Mouse (Mus musculus): Measurements from ENCODE around the gene Tle3. TPM values are rescaled to one million over a fixed set of nuclear protein-coding genes. Genes with fewer than 3 reads are reported as not detected.

Tle3 gene
- polyA plus RNA-seq, 1 experiment = 41.6 TPM

DNA sequence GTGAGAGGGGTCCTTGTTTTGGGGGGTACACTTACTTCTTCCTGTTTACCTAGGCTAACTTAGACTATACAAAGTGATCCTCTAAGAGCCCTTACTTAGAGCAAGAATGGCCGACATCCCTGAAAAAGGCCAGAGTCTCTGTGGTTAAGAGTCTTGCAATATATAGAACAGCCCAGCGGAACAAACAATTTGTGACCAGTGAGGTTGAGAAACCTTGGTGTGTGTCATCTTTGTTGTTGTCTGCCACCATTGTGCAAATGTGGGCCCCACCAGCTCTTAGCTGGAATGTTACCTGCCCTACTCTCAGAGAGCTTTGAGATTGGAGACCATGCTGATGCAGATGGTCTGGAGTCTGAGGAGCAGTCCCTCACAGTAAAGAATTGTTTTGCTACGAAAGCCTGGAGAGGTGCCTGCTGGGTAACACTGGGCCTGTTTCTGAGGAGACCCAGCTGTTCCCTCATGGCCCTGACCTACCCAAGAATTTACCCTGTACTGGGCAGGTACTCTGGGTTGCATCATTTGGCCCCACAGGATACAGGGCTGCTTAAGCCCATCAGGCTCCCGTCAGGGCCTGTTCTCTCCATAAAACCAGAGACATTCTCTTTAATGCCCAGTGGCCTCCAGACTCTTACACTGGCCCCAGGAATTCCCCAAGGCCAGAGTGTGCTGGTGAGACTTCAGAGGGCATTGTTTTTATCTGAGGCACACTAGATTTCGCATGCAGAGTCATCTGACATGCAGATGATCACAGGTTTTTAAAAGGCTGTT lies 19.6 kb downstream of the Tle3 start:
- peaks cover 61% of the 10 kb centered on the region for H3K4me1 ChIP-seq (ENCODE audit: control insufficient read depth, insufficient read depth, low read length)
- TF ChIP-seq POLR2A (IDR thresholded peaks at IDR 0.05; ENCODE audit: borderline replicate concordance, low read depth, low read length) = no peak
- H3K27ac ChIP-seq (ENCODE audit: insufficient read depth, low read depth, low read length) = peak overlapping the region; percentile 29; the same call in 1 of the 2 replicates
- no peak overlapping the region for H3K4me3 ChIP-seq (ENCODE audit: insufficient read depth, low read length)

DNA sequence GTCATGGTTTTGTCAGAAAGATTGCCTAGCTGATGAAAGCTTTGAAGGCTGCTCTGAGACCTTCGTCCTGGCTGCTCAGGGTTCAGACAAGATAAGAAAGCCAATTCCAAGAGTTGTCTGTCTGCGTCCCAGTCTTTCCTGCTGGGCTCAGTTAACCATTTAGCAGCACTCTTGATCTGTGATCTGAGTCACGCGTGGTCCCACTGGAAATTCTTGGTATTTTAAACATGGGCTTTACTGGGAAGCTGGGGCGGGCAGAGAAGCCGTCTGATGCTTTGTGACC lies 20.1 kb downstream of the Tle3 start:
- Histone ChIP-seq H3K4me3 (ENCODE audit: insufficient read depth, low read length) (no peak overlapping the region), H3K27ac (ENCODE audit: insufficient read depth, low read depth, low read length) (0 out of 2 replicates have a peak overlapping the region, but pooled peaks have one; percentile 29), H3K4me1 (ENCODE audit: control insufficient read depth, insufficient read depth, low read length) (peaks cover 57% of the 10 kb centered on the region)
- TF ChIP-seq CTCF (IDR thresholded peaks at IDR 0.05; ENCODE audit: low read depth, low read length) = no peak
- TF ChIP-seq POLR2A (IDR thresholded peaks at IDR 0.05; ENCODE audit: borderline replicate concordance, low read depth, low read length) = no peak

DNA sequence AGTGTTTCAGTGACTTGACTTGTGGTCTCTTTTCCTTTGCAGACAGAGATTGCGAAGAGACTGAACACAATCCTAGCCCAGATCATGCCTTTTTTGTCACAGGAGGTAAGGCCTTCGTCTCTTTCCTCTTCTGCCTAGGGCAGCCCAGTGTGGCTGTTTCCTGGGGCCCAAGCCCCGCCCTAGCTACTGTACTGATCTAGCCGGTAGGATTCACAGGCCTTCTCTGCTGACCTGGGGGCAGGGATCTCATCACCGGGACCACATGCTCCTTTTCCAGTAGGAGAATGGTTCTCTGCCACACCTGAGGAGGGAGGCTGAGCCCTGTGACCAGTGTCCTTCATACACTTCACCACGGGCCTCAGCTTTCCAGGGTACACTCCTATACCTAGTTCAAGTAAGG lies 21.0 kb downstream of the Tle3 start:
- peaks cover 48% of the 10 kb centered on the region for H3K4me1 ChIP-seq (ENCODE audit: control insufficient read depth, insufficient read depth, low read length)
- TF ChIP-seq POLR2A (IDR thresholded peaks at IDR 0.05; ENCODE audit: borderline replicate concordance, low read depth, low read length) (no peak), CTCF (IDR thresholded peaks at IDR 0.05; ENCODE audit: low read depth, low read length) (no peak)

DNA sequence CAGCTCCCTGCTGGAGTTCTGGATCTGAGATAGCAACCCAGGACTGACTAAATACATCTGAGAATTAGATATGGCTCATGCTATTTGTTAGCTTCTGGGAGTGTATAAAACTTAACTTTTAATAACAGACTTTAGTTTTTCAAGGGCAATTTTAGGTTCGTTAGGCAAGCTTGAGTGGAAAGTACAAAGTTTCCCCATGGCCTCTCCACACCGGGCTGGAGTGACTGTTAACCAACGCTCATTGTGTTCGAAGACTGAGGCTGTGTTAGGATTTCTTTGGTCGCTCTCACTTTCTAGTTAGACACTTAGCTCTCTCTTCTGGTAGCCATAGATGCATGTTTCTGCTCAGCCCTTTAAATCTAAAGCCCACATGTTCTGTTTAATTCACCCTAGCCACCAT lies 21.7 kb downstream of the Tle3 start:
- TF ChIP-seq CTCF (IDR thresholded peaks at IDR 0.05; ENCODE audit: low read depth, low read length) (no peak), POLR2A (IDR thresholded peaks at IDR 0.05; ENCODE audit: borderline replicate concordance, low read depth, low read length) (no peak)
- Histone ChIP-seq H3K4me1 (ENCODE audit: control insufficient read depth, insufficient read depth, low read length) (peaks cover 41% of the 10 kb centered on the region), H3K4me3 (ENCODE audit: insufficient read depth, low read length) (no peak overlapping the region), H3K27ac (ENCODE audit: insufficient read depth, low read depth, low read length) (no peak overlapping the region)

More for the DNA sequence above, 21.0 kb downstream of the Tle3 start:
- H3K4me3 ChIP-seq (ENCODE audit: insufficient read depth, low read length) = no peak overlapping the region
- no peak overlapping the region for H3K27ac ChIP-seq (ENCODE audit: insufficient read depth, low read depth, low read length)

DNA sequence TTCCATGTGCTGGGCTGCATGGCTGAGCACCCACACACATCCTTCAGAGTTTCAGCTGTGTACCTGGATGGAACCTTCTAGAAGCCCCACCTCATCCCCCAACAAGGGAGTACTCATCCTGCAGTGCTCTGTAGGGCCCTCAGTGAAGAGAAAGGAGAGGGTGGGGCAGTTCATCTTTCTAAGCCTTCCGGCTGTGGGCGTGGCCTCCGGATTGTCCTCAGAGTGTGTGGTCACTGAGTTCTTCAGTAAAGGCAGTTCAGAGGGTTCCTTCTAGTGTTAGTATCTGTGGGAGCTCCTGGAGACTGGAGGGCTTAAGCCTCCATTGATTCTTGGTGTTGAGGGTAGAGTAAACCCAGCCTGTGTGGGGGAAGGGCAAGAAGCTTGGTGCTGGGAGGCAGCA lies 22.9 kb downstream of the Tle3 start:
- Histone ChIP-seq H3K4me3 (ENCODE audit: insufficient read depth, low read length) (no peak overlapping the region), H3K27ac (ENCODE audit: insufficient read depth, low read depth, low read length) (no peak overlapping the region), H3K4me1 (ENCODE audit: control insufficient read depth, insufficient read depth, low read length) (peaks cover 30% of the 10 kb centered on the region)
- TF ChIP-seq POLR2A (IDR thresholded peaks at IDR 0.05; ENCODE audit: borderline replicate concordance, low read depth, low read length) (no peak), CTCF (IDR thresholded peaks at IDR 0.05; ENCODE audit: low read depth, low read length) (no peak)

DNA sequence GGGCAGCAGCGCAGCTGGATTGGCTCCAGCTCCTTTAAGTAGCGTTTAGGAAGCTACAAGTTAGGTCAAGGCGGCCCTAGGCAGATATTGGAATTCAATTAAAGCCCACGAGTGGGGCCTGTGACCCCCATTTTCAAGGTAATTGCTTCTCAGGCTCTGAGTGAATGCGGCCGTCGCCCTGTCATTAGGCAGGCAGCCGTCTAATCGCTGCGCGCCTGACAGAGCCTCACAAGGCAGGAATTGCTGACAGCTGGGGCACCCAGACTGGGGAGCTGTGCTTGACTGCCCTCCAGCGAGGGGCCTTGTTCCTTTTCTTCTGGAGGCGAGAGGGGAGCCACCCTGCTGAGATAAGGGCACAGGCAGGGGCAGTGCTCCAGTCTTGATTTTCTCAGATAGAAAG lies 24.3 kb downstream of the Tle3 start:
- peaks cover 23% of the 10 kb centered on the region for H3K4me1 ChIP-seq (ENCODE audit: control insufficient read depth, insufficient read depth, low read length)
- H3K4me3 ChIP-seq (ENCODE audit: insufficient read depth, low read length) = no peak overlapping the region
- no peak for TF ChIP-seq CTCF (IDR thresholded peaks at IDR 0.05; ENCODE audit: low read depth, low read length)
- no peak for TF ChIP-seq POLR2A (IDR thresholded peaks at IDR 0.05; ENCODE audit: borderline replicate concordance, low read depth, low read length)
- H3K27ac ChIP-seq (ENCODE audit: insufficient read depth, low read depth, low read length) = no peak overlapping the region

DNA sequence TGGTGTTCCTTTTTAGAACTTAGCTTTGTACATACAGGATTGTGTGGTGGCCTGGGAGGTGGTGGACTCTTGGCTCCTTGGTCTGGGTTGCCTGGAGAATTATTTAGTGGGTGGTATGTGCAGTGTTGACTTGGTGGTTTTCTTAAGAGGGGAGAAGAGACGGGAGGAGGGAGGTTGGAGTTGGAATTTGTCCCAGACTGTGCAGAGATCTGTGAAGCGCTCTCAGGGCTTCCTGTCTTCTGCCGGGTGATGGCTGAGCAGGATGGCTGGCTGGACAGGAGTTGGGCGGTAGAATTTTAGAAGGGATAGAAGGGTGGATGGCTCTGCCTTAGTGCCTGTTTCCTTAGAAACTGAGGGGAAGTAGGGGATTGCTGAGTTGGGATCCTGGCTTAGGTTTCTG lies 25.0 kb downstream of the Tle3 start:
- Histone ChIP-seq H3K4me3 (ENCODE audit: insufficient read depth, low read length) (no peak overlapping the region), H3K4me1 (ENCODE audit: control insufficient read depth, insufficient read depth, low read length) (peaks cover 22% of the 10 kb centered on the region), H3K27ac (ENCODE audit: insufficient read depth, low read depth, low read length) (no peak overlapping the region)
- TF ChIP-seq CTCF (IDR thresholded peaks at IDR 0.05; ENCODE audit: low read depth, low read length) = no peak
- TF ChIP-seq POLR2A (IDR thresholded peaks at IDR 0.05; ENCODE audit: borderline replicate concordance, low read depth, low read length) = no peak

DNA sequence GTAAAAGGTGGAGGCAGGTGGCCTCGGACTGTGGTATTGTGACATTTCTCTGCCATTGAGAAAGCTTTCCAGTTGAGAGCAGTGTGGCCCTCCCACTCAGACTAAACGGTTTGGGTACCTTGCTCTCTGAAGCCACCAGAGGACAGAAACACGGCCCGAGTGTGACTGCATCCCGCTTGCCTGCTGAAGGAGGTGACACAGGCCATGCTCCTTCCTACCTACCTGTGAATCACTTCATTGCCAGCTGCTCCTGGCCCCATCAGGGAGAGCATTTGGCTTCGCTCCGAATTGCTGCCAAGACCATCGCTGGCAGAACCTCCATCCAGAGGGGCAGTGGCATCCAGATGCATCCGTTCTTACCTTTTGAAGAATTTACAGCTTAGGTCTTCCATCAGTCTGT lies 26.0 kb downstream of the Tle3 start:
- H3K27ac ChIP-seq (ENCODE audit: insufficient read depth, low read depth, low read length) = no peak overlapping the region
- H3K4me1 ChIP-seq (ENCODE audit: control insufficient read depth, insufficient read depth, low read length) = peaks cover 13% of the 10 kb centered on the region
- no peak for TF ChIP-seq CTCF (IDR thresholded peaks at IDR 0.05; ENCODE audit: low read depth, low read length)
- no peak for TF ChIP-seq POLR2A (IDR thresholded peaks at IDR 0.05; ENCODE audit: borderline replicate concordance, low read depth, low read length)
- H3K4me3 ChIP-seq (ENCODE audit: insufficient read depth, low read length) = no peak overlapping the region

DNA sequence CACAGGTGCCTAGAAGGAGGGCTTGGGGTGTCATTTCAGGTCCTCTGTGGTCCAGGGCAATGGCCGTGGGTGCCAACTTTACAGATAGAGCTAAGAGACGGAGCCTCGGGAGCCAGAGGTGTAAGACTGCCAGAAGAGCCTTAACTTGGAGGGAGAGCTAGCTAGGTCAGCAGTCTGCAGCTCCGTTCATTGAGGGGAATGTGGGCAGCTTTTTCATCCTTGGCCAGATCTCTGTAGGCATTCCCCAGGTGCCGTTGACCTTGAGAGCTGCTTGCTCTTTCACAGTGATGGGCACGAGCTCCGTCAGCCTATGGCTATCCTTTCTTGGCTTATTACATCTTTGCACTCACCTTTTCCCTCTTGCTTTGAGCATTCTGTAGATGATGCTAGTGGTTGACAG lies 28.0 kb downstream of the Tle3 start:
- TF ChIP-seq CTCF (IDR thresholded peaks at IDR 0.05; ENCODE audit: low read depth, low read length) (no peak), POLR2A (IDR thresholded peaks at IDR 0.05; ENCODE audit: borderline replicate concordance, low read depth, low read length) (no peak)
- peaks cover 13% of the 10 kb centered on the region for H3K4me1 ChIP-seq (ENCODE audit: control insufficient read depth, insufficient read depth, low read length)
- no peak overlapping the region for H3K27ac ChIP-seq (ENCODE audit: insufficient read depth, low read depth, low read length)
- no peak overlapping the region for H3K4me3 ChIP-seq (ENCODE audit: insufficient read depth, low read length)

DNA sequence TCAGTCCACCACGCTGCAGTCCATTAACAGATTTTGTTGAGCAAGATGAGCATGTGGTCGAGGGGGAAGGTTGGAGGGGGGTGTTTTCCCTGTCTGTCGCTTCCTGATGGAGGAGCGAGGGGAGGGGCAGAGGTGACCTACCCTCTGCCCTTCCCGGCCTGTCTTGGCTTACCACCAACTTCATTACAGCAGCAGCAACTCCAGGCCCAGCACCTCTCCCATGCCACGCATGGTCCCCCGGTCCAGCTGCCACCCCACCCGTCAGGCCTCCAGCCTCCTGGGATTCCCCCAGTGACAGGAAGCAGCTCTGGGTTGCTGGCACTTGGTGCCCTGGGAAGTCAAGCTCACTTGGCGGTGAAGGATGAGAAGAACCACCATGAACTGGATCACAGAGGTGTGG lies 29.5 kb downstream of the Tle3 start:
- Histone ChIP-seq H3K27ac (ENCODE audit: insufficient read depth, low read depth, low read length) (no peak overlapping the region), H3K4me3 (ENCODE audit: insufficient read depth, low read length) (no peak overlapping the region), H3K4me1 (ENCODE audit: control insufficient read depth, insufficient read depth, low read length) (peaks cover 13% of the 10 kb centered on the region)
- no peak for TF ChIP-seq POLR2A (IDR thresholded peaks at IDR 0.05; ENCODE audit: borderline replicate concordance, low read depth, low read length)

DNA sequence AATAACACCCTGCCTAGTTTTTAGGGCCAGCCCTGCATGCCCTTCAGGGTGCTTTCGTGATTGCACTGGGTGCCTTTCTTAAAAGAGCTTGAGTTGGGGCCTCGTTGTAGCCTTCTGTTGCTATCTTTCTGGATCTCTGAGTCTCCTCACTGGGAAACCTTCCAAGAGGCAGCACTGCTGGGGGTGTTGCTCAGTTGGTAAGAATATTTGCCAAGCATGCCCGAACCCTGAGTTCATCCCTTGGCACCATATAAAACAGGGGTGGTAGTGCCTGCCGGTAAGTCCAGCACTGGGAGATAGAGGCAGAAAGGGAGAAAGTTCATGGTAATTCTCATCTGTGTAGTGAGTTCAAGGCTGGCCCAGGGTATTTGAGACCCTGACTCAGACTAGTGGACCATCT lies 30.1 kb downstream of the Tle3 start:
- H3K4me3 ChIP-seq (ENCODE audit: insufficient read depth, low read length) = no peak overlapping the region
- no peak overlapping the region for H3K27ac ChIP-seq (ENCODE audit: insufficient read depth, low read depth, low read length)
- TF ChIP-seq CTCF (IDR thresholded peaks at IDR 0.05; ENCODE audit: low read depth, low read length) (no peak), POLR2A (IDR thresholded peaks at IDR 0.05; ENCODE audit: borderline replicate concordance, low read depth, low read length) (no peak)
- H3K4me1 ChIP-seq (ENCODE audit: control insufficient read depth, insufficient read depth, low read length) = peaks cover 13% of the 10 kb centered on the region

Measured in bone marrow macrophage, adult 2 months (primary cell).